Mouse (Mus musculus): ENCODE data around the gene Dock2. TPM values are rescaled to one million over a fixed set of nuclear protein-coding genes. Genes with fewer than 3 reads are reported as not detected.

The Dock2 gene
- polyA plus RNA-seq, 1 experiment from 2014 or later, result 3.9 TPM

DNA sequence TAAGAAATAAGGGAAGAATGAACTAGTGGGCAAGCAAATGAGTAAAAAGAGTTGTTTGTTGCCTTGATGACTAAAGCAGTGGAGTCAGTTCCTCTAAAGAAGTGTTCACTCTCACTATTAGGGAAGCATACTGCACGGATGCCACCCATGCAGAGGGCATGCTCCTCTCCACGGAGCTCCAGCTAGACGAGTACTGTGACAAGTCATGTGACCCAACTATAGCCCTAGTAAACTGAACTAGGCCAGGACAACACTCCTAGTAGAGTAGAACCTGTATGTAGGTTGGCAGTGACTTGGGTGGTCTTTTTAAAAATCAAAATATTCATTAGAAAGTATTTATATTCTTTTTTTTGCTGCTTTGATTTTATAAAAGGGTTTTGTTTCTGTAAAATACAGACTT is 5.3 kb downstream of the Dock2 start:
- Histone ChIP-seq H3K36me3 (replicated peaks; ENCODE audit: insufficient read depth, low read length) (no peaks in the 10 kb centered on the region), H3K4me2 (ENCODE audit: low read depth, low read length) (no peak overlapping the region), H3K9me3 (ENCODE audit: low read length) (no peaks in the 10 kb centered on the region), H3K27ac (ENCODE audit: low read depth) (no peak overlapping the region), H3K4me1 (ENCODE audit: insufficient read depth) (peaks cover 2% of the 10 kb centered on the region), H3K4me3 (ENCODE audit: low read depth, low read length) (no peak overlapping the region), H3K27me3 (ENCODE audit: insufficient read depth, low read length) (no peaks in the 10 kb centered on the region), H3K9ac (replicated peaks) (no peak overlapping the region)
- ATAC-seq (no peak), DNase-seq (no peak)
- 42% methylated on average over 3 of the region's 3 CpGs for WGBS (ENCODE audit: insufficient replicate concordance)
- TF ChIP-seq EP300 (IDR thresholded peaks at IDR 0.05; ENCODE audit: low read depth), result no peak
- TF ChIP-seq CTCF (IDR thresholded peaks at IDR 0.05; ENCODE audit: low read depth), result no peak

DNA sequence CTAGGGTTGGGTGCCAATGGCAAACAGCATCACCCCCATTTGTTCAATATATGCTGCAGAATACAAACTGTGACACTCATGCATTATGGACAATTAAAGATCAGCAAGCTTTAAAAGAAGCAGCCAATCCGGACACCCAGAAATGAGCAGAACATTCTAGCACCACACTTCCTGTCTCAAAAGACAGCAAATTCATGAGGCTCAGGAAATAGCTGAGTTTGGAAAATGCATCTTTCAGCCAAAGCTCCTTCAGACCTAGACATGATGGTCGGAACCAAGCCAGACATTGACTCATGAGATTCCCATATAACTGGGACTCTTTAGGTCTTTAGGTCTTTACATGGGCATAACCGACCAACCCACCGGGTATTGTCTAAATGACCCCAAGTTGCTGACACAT is 6.2 kb downstream of the Dock2 start:
- TF ChIP-seq CTCF (IDR thresholded peaks at IDR 0.05; ENCODE audit: low read depth) (no peak), EP300 (IDR thresholded peaks at IDR 0.05; ENCODE audit: low read depth) (no peak)
- peaks cover 2% of the 10 kb centered on the region for H3K4me1 ChIP-seq (ENCODE audit: insufficient read depth)
- no peak overlapping the region for H3K9ac ChIP-seq (replicated peaks)
- no peak overlapping the region for H3K4me2 ChIP-seq (ENCODE audit: low read depth, low read length)
- whole genome bisulfite sequencing (ENCODE audit: insufficient replicate concordance), result 78% methylated on average over 4 of the region's 4 CpGs
- ATAC-seq (no peak), DNase-seq (no peak)
- no peaks in the 10 kb centered on the region for H3K9me3 ChIP-seq (ENCODE audit: low read length)
- no peaks in the 10 kb centered on the region for H3K27me3 ChIP-seq (ENCODE audit: insufficient read depth, low read length)
- H3K36me3 ChIP-seq (replicated peaks; ENCODE audit: insufficient read depth, low read length), result no peaks in the 10 kb centered on the region
- no peak overlapping the region for H3K4me3 ChIP-seq (ENCODE audit: low read depth, low read length)
- no peak overlapping the region for H3K27ac ChIP-seq (ENCODE audit: low read depth)

DNA sequence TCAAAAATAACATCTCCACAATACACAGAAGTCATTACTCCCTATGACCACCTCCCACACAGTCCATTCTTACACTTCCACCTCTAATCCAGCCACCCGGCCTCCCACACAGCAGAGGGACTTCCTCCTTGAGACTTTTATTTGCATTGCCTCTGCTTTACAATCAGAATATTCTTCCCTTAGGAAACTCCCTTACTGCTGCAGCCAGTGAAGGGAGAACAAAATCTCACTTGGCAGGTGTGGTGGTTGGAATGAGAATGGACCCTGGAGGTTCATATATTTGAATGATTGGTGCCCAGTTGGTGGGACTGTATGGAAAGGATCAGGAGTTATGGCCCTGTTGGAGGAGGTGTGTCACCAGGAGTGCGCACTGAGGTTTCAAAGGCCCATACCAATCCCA is 7.6 kb downstream of the Dock2 start:
- no peak overlapping the region for H3K27ac ChIP-seq (ENCODE audit: low read depth)
- TF ChIP-seq EP300 (IDR thresholded peaks at IDR 0.05; ENCODE audit: low read depth) (no peak), CTCF (IDR thresholded peaks at IDR 0.05; ENCODE audit: low read depth) (no peak)
- 67% methylated on average over 2 of the region's 2 CpGs for WGBS (ENCODE audit: insufficient replicate concordance)
- H3K4me2 ChIP-seq (ENCODE audit: low read depth, low read length), result no peak overlapping the region
- no peaks in the 10 kb centered on the region for H3K36me3 ChIP-seq (replicated peaks; ENCODE audit: insufficient read depth, low read length)
- peaks cover 3% of the 10 kb centered on the region; the same call in 1 of the 2 replicates for H3K4me1 ChIP-seq (ENCODE audit: insufficient read depth)
- H3K9ac ChIP-seq (replicated peaks), result no peak overlapping the region
- H3K4me3 ChIP-seq (ENCODE audit: low read depth, low read length), result no peak overlapping the region
- H3K9me3 ChIP-seq (ENCODE audit: low read length), result no peaks in the 10 kb centered on the region
- DNase-seq (no peak), ATAC-seq (no peak)
- no peaks in the 10 kb centered on the region for H3K27me3 ChIP-seq (ENCODE audit: insufficient read depth, low read length)

DNA sequence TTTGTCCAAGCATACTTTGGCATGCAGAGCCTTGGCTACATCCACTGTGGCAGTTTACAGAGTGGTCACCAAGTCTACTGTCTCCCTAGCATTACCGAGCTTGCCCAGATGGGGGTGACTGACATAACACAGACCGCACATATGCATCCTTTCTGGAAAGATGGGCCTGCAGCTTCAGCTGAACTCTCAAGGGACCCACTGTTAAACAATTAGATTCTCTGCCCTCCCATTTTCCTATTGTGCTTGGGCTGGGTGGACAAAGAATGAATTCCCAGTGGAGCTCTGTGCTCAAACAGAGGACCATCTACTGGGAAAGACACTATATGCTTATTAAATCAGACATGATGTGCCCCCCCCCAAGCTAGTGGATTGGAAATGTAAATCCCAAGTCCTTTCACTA is 9.1 kb downstream of the Dock2 start:
- H3K4me3 ChIP-seq (ENCODE audit: low read depth, low read length), result no peak overlapping the region
- no peaks in the 10 kb centered on the region for H3K9me3 ChIP-seq (ENCODE audit: low read length)
- no peak overlapping the region for H3K4me2 ChIP-seq (ENCODE audit: low read depth, low read length)
- H3K4me1 ChIP-seq (ENCODE audit: insufficient read depth), result peaks cover 7% of the 10 kb centered on the region
- TF ChIP-seq CTCF (IDR thresholded peaks at IDR 0.05; ENCODE audit: low read depth) (0 out of 2 replicates have a peak, but pooled peaks have one; percentile 7), EP300 (IDR thresholded peaks at IDR 0.05; ENCODE audit: low read depth) (no peak)
- DNase-seq (no peak), ATAC-seq (no peak)
- H3K36me3 ChIP-seq (replicated peaks; ENCODE audit: insufficient read depth, low read length), result no peaks in the 10 kb centered on the region
- no peak overlapping the region for H3K9ac ChIP-seq (replicated peaks)
- no peaks in the 10 kb centered on the region for H3K27me3 ChIP-seq (ENCODE audit: insufficient read depth, low read length)
- WGBS (ENCODE audit: insufficient replicate concordance), result 58% methylated on average over 2 of the region's 2 CpGs
- no peak overlapping the region for H3K27ac ChIP-seq (ENCODE audit: low read depth)

DNA sequence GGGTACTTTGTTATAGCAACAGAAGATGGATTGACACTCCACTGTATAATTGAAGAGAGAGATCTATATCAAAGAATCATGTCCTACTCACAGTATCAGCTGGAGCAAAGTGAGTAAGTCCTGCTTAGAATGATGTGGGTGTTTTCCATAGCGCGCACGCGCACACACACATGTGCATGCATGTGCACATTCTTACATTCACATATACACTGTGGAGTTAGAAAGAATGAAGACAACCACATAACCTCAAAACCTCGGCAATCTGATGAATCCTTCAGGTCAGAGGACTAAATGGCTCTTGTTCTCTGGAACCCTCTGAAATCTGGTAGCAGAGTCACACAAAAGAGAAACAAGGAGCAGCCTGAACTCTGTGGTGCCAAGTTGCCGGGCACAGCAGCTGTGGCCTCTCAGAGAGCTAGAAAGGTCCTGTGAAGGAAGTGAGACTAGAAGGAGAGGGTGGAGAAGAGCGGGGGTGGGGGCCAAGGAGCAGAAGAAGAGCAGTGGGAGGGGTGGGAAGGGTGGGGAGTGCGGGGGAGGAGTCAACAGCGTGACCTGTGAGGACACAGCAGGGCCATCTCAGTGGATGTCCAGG is 10.3 kb downstream of the Dock2 start:
- Histone ChIP-seq H3K27me3 (ENCODE audit: insufficient read depth, low read length) (no peaks in the 10 kb centered on the region), H3K36me3 (replicated peaks; ENCODE audit: insufficient read depth, low read length) (no peaks in the 10 kb centered on the region), H3K4me2 (ENCODE audit: low read depth, low read length) (no peak overlapping the region), H3K27ac (ENCODE audit: low read depth) (no peak overlapping the region), H3K4me3 (ENCODE audit: low read depth, low read length) (no peak overlapping the region), H3K9ac (replicated peaks) (no peak overlapping the region), H3K9me3 (ENCODE audit: low read length) (no peaks in the 10 kb centered on the region), H3K4me1 (ENCODE audit: insufficient read depth) (peaks cover 7% of the 10 kb centered on the region)
- peak; percentile 29 for DNase-seq
- no peak for ATAC-seq
- TF ChIP-seq CTCF (IDR thresholded peaks at IDR 0.05; ENCODE audit: low read depth), result no peak
- TF ChIP-seq EP300 (IDR thresholded peaks at IDR 0.05; ENCODE audit: low read depth), result no peak
- WGBS (ENCODE audit: insufficient replicate concordance), result 73% methylated on average over 9 of the region's 9 CpGs

DNA sequence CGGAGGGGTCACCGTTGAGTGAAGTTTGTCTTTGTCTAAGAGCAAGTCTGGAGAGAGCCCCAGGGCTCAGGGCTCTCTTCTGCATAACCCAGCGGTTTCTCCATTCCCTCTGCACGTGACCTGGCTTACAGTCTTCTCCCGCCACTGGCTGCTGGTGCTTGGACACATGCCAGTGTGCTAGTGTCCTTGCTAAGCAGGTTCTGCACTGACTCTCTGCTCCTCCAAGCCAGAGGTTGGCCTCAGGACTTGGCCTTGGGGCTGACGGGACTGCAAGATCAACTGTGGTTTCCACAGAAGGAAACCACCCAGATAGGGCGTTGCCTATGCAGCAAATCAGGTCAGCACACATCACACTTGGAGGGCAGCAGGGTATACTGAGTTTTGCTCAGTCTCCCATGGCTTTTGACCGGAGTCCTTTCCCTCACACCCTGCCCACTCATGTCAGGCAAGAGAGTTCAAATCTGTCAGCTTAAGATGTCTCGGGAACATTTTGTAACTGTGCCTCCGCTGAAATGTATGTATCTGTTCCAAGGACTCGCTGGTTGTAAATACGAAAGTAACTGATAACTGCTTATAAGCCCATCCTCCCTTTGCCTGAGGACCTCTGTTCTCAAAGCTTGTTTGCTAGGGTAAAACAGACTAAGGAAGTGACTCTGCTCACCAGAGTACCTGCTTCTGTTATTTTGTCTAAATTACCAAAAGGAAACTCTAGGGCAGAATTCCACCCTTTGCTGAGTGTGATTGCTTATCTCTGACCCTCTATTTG is 12.3 kb downstream of the Dock2 start:
- peak overlapping the region; percentile 42; the same call in 1 of the 2 replicates for H3K4me2 ChIP-seq (ENCODE audit: low read depth, low read length)
- no peak overlapping the region for H3K4me3 ChIP-seq (ENCODE audit: low read depth, low read length)
- WGBS (ENCODE audit: insufficient replicate concordance), result 24% methylated on average over 12 of the region's 12 CpGs

More for the DNA sequence above, 12.3 kb downstream of the Dock2 start:
- peak; percentile 63 for ATAC-seq
- peak; percentile 42 for DNase-seq
- H3K9me3 ChIP-seq (ENCODE audit: low read length), result no peaks in the 10 kb centered on the region
- no peak overlapping the region for H3K9ac ChIP-seq (replicated peaks)
- no peak for TF ChIP-seq EP300 (IDR thresholded peaks at IDR 0.05; ENCODE audit: low read depth)
- no peak for TF ChIP-seq CTCF (IDR thresholded peaks at IDR 0.05; ENCODE audit: low read depth)
- no peaks in the 10 kb centered on the region for H3K36me3 ChIP-seq (replicated peaks; ENCODE audit: insufficient read depth, low read length)
- peak overlapping the region; percentile 53 for H3K27ac ChIP-seq (ENCODE audit: low read depth)
- H3K27me3 ChIP-seq (ENCODE audit: insufficient read depth, low read length), result no peaks in the 10 kb centered on the region
- H3K4me1 ChIP-seq (ENCODE audit: insufficient read depth), result peaks cover 7% of the 10 kb centered on the region

Data from liver, postnatal 0 days (tissue).